28 mouse cellular contexts compared by ENCODE assay signal in the genomic region with DNA sequence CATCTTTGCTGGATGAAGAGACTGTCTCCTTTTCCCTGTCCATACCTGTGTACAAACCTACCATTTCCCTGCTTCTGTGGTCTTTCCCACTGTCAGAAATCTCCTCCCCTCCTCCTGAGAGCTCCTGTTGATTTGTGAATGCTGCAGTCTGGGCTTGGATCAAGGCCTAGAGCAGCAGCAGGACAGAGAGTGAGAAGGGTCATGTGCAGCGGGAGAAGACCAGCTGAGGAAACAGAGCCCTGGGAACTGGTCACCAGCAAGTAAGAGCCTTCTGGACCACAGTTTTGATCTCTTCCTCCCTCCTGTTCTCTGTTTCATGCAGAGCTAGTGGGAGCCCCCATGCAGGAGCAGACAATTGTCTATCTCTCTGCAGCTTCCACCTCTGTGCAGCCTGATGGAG. TPM values are rescaled to one million over a fixed set of nuclear protein-coding genes. Genes with fewer than 3 reads are reported as not detected.
"Had no signal": no experiment of that assay in that cellular context is flagged by ENCODE, and none has a peak within 500 bp of the region (broad histone marks: within the 10 kb centered on the region; RNA-seq: fewer than 3 reads in every experiment).

No protein-coding gene starts in this region.

- H3K36me3 ChIP-seq: liver, embryonic 12.5 days; liver, embryonic 15.5 days; lung, embryonic 15.5 days; midbrain, embryonic 10.5 days; midbrain, embryonic 13.5 days had no signal

- H3K27ac ChIP-seq: kidney, postnatal 0 days; limb, embryonic 10.5 days; limb, embryonic 13.5 days; liver, embryonic 12.5 days; liver, embryonic 15.5 days; lung, embryonic 15.5 days; midbrain, embryonic 10.5 days; midbrain, embryonic 13.5 days had no signal

- ATAC-seq: intestine, embryonic 16.5 days; liver, embryonic 12.5 days; midbrain, embryonic 13.5 days; midbrain, embryonic 16.5 days had no signal

- H3K9me3 ChIP-seq: limb, embryonic 10.5 days; limb, embryonic 13.5 days; liver, embryonic 12.5 days; liver, embryonic 15.5 days; lung, embryonic 15.5 days; megakaryocyte, embryonic 14.5 days; midbrain, embryonic 10.5 days; midbrain, embryonic 13.5 days had no signal

- DNase-seq: kidney, adult 18-20 months; kidney, postnatal 36 days; liver; lung, adult 18-20 months; lung, postnatal 10 days; lung, postnatal 36 days; right cerebral cortex, adult 18-20 months; thymus, adult 2 months; thymus, postnatal 14 days; thymus, postnatal 4 days had no signal

- H3K9ac ChIP-seq: limb, embryonic 13.5 days; liver, embryonic 12.5 days; liver, embryonic 15.5 days; lung, embryonic 15.5 days; midbrain, embryonic 13.5 days had no signal

- H3K4me3 ChIP-seq: limb, embryonic 10.5 days; limb, embryonic 13.5 days; liver, embryonic 12.5 days; liver, embryonic 15.5 days; lung, embryonic 15.5 days; megakaryocyte, embryonic 14.5 days; midbrain, embryonic 10.5 days; midbrain, embryonic 13.5 days; myocyte had no signal

- H3K27me3 ChIP-seq: lung, embryonic 15.5 days had no signal

- H3K4me2 ChIP-seq: limb, embryonic 13.5 days; liver, embryonic 12.5 days; liver, embryonic 15.5 days; lung, embryonic 15.5 days; midbrain, embryonic 13.5 days had no signal

RNA-seq across cellular contexts. Expression of gene Lkaaear1, which starts 2.5 kb away (rescaled TPM):
- polyA plus RNA-seq: intestine, embryonic 16.5 days; kidney, embryonic 14.5 days; kidney, postnatal 0 days; limb, embryonic 10.5 days; limb, embryonic 13.5 days; liver, embryonic 12.5 days; liver, embryonic 15.5 days; lung, embryonic 15.5 days; midbrain, embryonic 10.5 days; midbrain, embryonic 13.5 days; midbrain, embryonic 16.5 days; myocyte; neural tube, embryonic 11.5 days; neural tube, embryonic 14.5 days; small intestine, adult 2 months; spleen, adult 2 months; stomach, embryonic 16.5 days; thymus, adult 2 months had no signal

RNA-seq across cellular contexts. Expression of gene Oprl1, which starts 19.0 kb away (rescaled TPM):
- polyA plus RNA-seq: myocyte had no signal
